Mouse (Mus musculus): ENCODE measurements at regions not wholly inside any gene's neighbourhood (a gene's known extent, or its start where the extent isn't known, plus 50 kb on each side); places are given as distances from the start of the nearest gene placed in this dataset.

DNA sequence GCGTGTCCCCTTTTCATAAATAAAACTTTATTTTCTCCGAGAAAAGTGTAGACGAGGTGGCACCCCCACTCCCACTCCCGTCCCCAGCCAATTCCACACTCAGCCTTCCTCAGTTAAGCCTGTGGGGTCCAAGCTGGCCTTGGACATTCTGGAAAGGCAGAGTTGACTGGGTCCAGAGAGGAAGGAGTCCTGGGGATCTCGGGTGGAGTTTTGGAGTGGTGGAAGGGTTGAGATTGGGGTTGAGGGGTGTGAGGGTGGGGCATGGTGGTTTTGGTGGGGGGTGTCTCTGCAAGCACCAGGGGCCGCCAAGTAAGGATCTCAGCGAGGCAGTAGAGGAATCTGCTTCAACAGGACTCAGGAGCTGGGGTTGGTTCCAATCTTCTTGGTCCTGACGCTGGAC, 52.7 kb upstream of the Ezh2 start:
- no peak for TF ChIP-seq CTCF (IDR thresholded peaks at IDR 0.05; ENCODE audit: low read depth)
- TF ChIP-seq EP300 (IDR thresholded peaks at IDR 0.05; ENCODE audit: low read depth): no peak

Measured in heart, postnatal 0 days (tissue).